17 mouse cellular contexts compared by ENCODE assay signal in the genomic region with DNA sequence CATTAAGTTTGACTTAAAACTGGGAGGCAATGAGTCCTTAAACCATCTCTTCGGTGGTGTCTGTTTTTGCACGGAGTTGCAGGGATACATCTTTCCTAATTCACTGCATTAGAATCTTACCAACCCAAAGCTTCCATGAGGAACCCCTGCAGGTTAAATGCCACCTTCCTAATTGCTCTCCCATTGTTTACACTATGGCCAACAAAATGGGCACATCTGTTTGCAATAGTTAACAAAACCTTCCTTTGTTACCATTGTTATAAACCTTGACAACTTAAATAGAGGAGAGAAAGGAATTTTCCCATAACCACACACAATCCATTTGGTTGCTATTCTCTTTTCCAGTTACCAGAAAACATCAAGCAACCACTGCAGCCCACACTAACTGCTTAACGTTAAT. TPM values are rescaled to one million over a fixed set of nuclear protein-coding genes. Genes with fewer than 3 reads are reported as not detected.
"Had no signal": no experiment of that assay in that cellular context is flagged by ENCODE, and none has a peak within 500 bp of the region (broad histone marks: within the 10 kb centered on the region; RNA-seq: fewer than 3 reads in every experiment).

No protein-coding gene starts in this region.

- DNase-seq: heart, postnatal 10 days; heart, postnatal 14 days; heart, postnatal 36 days; heart, postnatal 4 days; kidney, adult 11 months; kidney, adult 18-20 months; kidney, adult 2 months; kidney, adult 8-10 months; kidney, adult 9 months; kidney, postnatal 10 days; kidney, postnatal 14 days; kidney, postnatal 25 days; kidney, postnatal 36 days; kidney, postnatal 4 days; layer of hippocampus, adult 9-11 months; layer of hippocampus, postnatal 36 days had no signal

RNA-seq across cellular contexts. Expression of a gene that starts 5.9 kb away (rescaled TPM):
- total RNA-seq: hematopoietic stem cell, adult 5-6 weeks had no signal
